Mouse (Mus musculus) heart, adult 10 weeks (tissue): Measurements from ENCODE around the gene Gabra5. TPM values are rescaled to one million over a fixed set of nuclear protein-coding genes. Genes with fewer than 3 reads are reported as not detected.

Experiments
- polyA plus RNA-seq: library from polyadenylated mRNA; stranded (reverse); fragments of 350-450 nt; fragmentation: Illumina TruSeq; extraction: RNeasy Lipid Tissue Mini Kit (QIAGEN cat#74804); gene quantifications from one replicate; pipeline ENCODE4 v1.2.3, GENCODE M21; 2014; ENCODE audit warnings: low read depth, low replicate concordance

Gene Gabra5
- not detected for polyA plus RNA-seq

DNA sequence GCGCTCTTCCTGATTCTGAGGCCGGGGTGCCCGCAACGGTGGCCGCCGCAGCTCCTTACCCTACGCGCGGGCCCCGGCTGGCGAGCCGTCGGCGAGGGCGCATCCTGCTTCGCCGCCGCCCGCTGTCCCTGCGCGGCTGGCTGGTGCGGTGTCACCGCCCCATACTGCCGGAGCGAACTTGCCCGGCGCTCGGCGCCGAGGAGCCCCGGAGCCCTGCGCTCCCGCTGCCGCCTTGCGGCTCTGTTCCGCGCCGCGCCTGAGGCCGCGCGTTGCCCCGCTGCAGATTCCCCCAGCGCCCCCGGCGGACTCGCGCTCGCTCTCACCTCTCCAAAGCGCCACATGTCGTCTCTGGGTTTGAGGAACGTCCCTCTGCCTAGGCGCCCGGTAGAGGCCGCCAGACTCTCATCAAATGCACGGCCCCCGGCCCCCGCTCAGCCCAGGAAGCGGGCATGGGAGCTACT lies at the start of gene Gabra5:
Gene Gabra5, minus strand, starts transcription at position 379 of the 461 bp plus-strand sequence.

DNA sequence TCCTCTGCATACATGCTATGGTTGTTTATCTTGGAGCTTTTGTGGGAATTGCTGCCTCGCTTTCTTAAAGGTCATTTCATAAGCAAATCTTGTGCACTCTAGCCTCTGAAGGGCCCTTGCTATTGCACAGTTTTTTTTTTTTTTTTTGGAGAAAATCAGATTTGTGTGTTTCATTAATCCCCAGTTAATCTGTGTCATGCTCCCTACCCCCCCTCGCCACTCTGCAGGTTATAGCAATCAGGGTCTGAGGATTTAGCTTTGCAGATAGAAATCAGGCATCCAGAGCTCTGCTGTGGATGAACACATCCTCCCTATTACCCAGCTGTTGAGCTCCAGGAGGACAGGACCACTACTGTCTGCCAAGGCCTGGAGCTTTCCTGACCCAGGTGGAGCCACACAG lies 90.5 kb downstream of the Gabra5 start, which contains the start of gene Gabrb3:
Gene Gabrb3, plus strand, starts transcription at position 301 of the 400 bp plus-strand sequence.

DNA sequence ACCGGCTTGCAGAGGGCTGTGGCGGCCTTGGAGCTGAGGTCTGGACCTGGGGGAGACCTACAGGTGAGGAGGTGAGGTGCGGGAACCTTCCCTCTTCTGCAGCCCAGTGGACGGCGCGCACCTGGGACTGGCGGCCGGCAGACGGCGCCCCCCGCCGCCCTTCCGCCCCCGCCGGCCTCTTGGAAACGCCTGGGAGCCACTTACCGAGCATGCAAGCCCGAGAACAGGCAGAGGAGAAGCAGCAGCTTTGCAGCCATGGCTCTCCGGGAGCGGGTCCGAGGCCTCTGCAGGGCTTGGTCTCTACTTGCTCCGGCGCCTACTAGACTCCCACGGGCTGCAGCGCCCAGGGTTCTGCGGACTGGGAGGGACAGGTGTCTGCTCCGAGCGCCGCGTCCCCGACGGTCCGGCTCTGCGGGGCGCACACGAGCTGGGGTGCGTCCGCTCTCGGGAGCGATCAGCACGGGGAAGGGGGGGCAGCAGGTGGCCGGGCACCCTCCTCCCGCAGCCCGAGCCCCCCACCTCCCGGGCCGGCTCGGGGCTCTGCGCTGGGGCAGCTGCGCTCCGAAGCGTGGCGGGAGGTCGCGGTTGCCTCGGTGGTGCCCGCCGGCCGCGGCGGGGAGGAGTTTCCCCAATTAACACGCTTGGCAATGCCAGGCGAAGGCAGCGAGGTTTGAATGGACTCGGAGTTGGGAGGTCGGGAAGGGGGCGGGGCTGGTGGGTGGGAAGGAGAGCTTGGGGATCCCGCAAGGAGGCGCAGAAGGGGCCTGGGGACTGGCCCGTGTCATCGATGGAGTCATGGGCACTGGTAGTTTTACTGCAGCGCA lies 123.1 kb downstream of the Gabra5 start, which contains the start of gene Gabrg3:
Gene Gabrg3, minus strand, starts transcription at position 672 of the 824 bp plus-strand sequence.

Other genes starting within 250 kb of the Gabra5 start
- 0.10 TPM for gene Gabrg3, start 122.9 kb downstream of the Gabra5 start, polyA plus RNA-seq
- 0.31 TPM for gene Gabrb3, start 90.4 kb downstream of the Gabra5 start, polyA plus RNA-seq